Comparison of ENCODE assay signal across 13 mouse cellular contexts in genomic region chr3:93549986-93550385, GRCm38 (mm10). TPM values are rescaled to one million over a fixed set of nuclear protein-coding genes. Genes with fewer than 3 reads are reported as not detected.
DNase-seq lines count a peak whose midpoint lies in the region; ATAC-seq and TF ChIP-seq lines count a peak whose summit lies in the region.
"Had no signal": no experiment of that assay in that cellular context is flagged by ENCODE, and none has a peak within 500 bp of the region (broad histone marks: within the 10 kb centered on the region; RNA-seq: fewer than 3 reads in every experiment).

No protein-coding gene starts in this region.

- no peaks in the 10 kb centered on the region for H3K36me3 ChIP-seq in heart, postnatal 0 days (replicated peaks; ENCODE audit: control insufficient read depth, insufficient read depth, low read length)
- H3K36me3 ChIP-seq in kidney, embryonic 16.5 days (ENCODE audit: insufficient read depth, low read length) = no peaks in the 10 kb centered on the region
- H3K36me3 ChIP-seq: embryonic facial prominence, embryonic 13.5 days; heart, embryonic 13.5 days had no signal

- ATAC-seq in heart, postnatal 0 days (ENCODE audit: insufficient read depth, low read depth) = peak; percentile 11; the same call in 1 of the 2 replicates
- peak; percentile 72 for ATAC-seq in inflammation-experienced regulatory T-cells, adult 6 months
- peak; percentile 60 for ATAC-seq in megakaryocyte-erythroid progenitor cell, adult 5-6 weeks (replicated peaks; ENCODE audit: low FRiP score, low TSS enrichment, poor library complexity, severe bottlenecking)
- no peak for ATAC-seq in kidney, embryonic 16.5 days (ENCODE audit: low FRiP score, low TSS enrichment)

- H3K4me3 ChIP-seq in heart, postnatal 0 days (ENCODE audit: low read depth, low read length) = no peak overlapping the region
- H3K4me3 ChIP-seq in kidney, embryonic 16.5 days (ENCODE audit: low read length) = no peak overlapping the region
- H3K4me3 ChIP-seq: embryonic facial prominence, embryonic 13.5 days; heart, embryonic 13.5 days; myocyte had no signal

- WGBS in heart, postnatal 0 days = 44% methylated on average over 4 of the region's 4 CpGs
- 71% methylated on average over 4 of the region's 4 CpGs for WGBS in kidney, embryonic 16.5 days

- 0 out of 2 replicates have a peak overlapping the region, but pooled peaks have one; percentile 38 for H3K27ac ChIP-seq in heart, postnatal 0 days (ENCODE audit: low read depth)
- H3K27ac ChIP-seq in kidney, embryonic 16.5 days (ENCODE audit: low read length) = no peak overlapping the region
- H3K27ac ChIP-seq: embryonic facial prominence, embryonic 13.5 days; heart, embryonic 13.5 days had no signal

- no peaks in the 10 kb centered on the region for H3K27me3 ChIP-seq in heart, postnatal 0 days (ENCODE audit: control insufficient read depth, insufficient read depth, low read length)
- H3K27me3 ChIP-seq in kidney, embryonic 16.5 days (ENCODE audit: insufficient read depth, low read length) = no peaks in the 10 kb centered on the region
- H3K27me3 ChIP-seq: embryonic facial prominence, embryonic 13.5 days; heart, embryonic 13.5 days had no signal

- no peak overlapping the region for H3K9ac ChIP-seq in heart, postnatal 0 days (replicated peaks; ENCODE audit: low read depth, low read length)
- no peak overlapping the region for H3K9ac ChIP-seq in kidney, embryonic 16.5 days (replicated peaks; ENCODE audit: low read length)
- H3K9ac ChIP-seq: embryonic facial prominence, embryonic 13.5 days; heart, embryonic 13.5 days had no signal

- no peak for TF ChIP-seq EP300 in heart, postnatal 0 days (IDR thresholded peaks at IDR 0.05; ENCODE audit: low read depth)

- no peak for TF ChIP-seq CTCF in heart, postnatal 0 days (IDR thresholded peaks at IDR 0.05; ENCODE audit: low read depth)

- H3K4me1 ChIP-seq in heart, postnatal 0 days (ENCODE audit: control insufficient read depth, insufficient read depth) = peaks cover 5% of the 10 kb centered on the region; the same call in 1 of the 2 replicates
- peaks cover 12% of the 10 kb centered on the region for H3K4me1 ChIP-seq in kidney, embryonic 16.5 days (ENCODE audit: insufficient read depth, low read length)

- H3K4me2 ChIP-seq in heart, postnatal 0 days (ENCODE audit: low read depth, low read length) = no peak overlapping the region
- H3K4me2 ChIP-seq in kidney, embryonic 16.5 days (replicated peaks; ENCODE audit: low read depth, low read length) = no peak overlapping the region
- H3K4me2 ChIP-seq: embryonic facial prominence, embryonic 13.5 days; heart, embryonic 13.5 days had no signal

- no peaks in the 10 kb centered on the region for H3K9me3 ChIP-seq in heart, postnatal 0 days (replicated peaks; ENCODE audit: control insufficient read depth, low read length)
- H3K9me3 ChIP-seq in kidney, embryonic 16.5 days (ENCODE audit: low read length) = no peaks in the 10 kb centered on the region
- H3K9me3 ChIP-seq: embryonic facial prominence, embryonic 13.5 days; heart, embryonic 13.5 days had no signal

- no peak for DNase-seq in heart, postnatal 0 days (ENCODE audit: low spot score)
- DNase-seq in heart, postnatal 4 days = no peak
- peak; percentile 44 to 71 for DNase-seq in thymus, postnatal 36 days
- DNase-seq in ovary, adult 18-20 months (ENCODE audit: low spot score) = no peak
- DNase-seq in cerebellum, postnatal 14 days = no peak
- DNase-seq: kidney, adult 11 months; layer of hippocampus, adult 9-11 months had no signal

RNA-seq across cellular contexts. Expression of gene S100a10, which starts 4.9 kb away (rescaled TPM):
- total RNA-seq in heart, postnatal 0 days (2014; rRNA removed; ENCODE audit: low replicate concordance) = 199 and 247 TPM in 2 replicates
- 174 and 192 TPM in 2 replicates for polyA plus RNA-seq in heart, postnatal 0 days (2015; fragmentation: Nextera tagmentation; extraction: Ambion mirVana)
- total RNA-seq in heart, postnatal 4 days (2021) = 100 to 1,000 TPM; 174 to 179 TPM
- 1,000 to 10,000 TPM in 1 of 3 experiments, 100 to 1,000 TPM in 2; 678 to 1,984 (median 706) TPM for polyA plus RNA-seq in inflammation-experienced regulatory T-cells, adult 6 months (2017; shearing (Covaris generic))
- total RNA-seq in megakaryocyte-erythroid progenitor cell, adult 5-6 weeks (2014; fragmentation: Nextera tagmentation) = 176 and 197 TPM in 2 replicates
- total RNA-seq in megakaryocyte-erythroid progenitor cell, adult 5-6 weeks (2017) = 278 and 471 TPM in 2 replicates
- polyA plus RNA-seq in kidney, embryonic 16.5 days (2015; fragmentation: Nextera tagmentation; extraction: Ambion mirVana) = 487 TPM in 2 replicates

RNA-seq across cellular contexts. Expression of gene S100a11, which starts 29.7 kb away (rescaled TPM):
- 47.5 and 77.1 TPM in 2 replicates for total RNA-seq in heart, postnatal 0 days (2014; rRNA removed; ENCODE audit: low replicate concordance)
- 686 TPM in 2 replicates for polyA plus RNA-seq in heart, postnatal 0 days (2015; fragmentation: Nextera tagmentation; extraction: Ambion mirVana)
- 100 to 1,000 TPM; 243 to 300 TPM for total RNA-seq in heart, postnatal 4 days (2021)
- polyA plus RNA-seq in inflammation-experienced regulatory T-cells, adult 6 months (2017; shearing (Covaris generic)) = 1,000 to 10,000 TPM in 2 of 3 experiments, 100 to 1,000 TPM in 1; 738 to 2,389 (median 1,003) TPM
- total RNA-seq in megakaryocyte-erythroid progenitor cell, adult 5-6 weeks (2014; fragmentation: Nextera tagmentation) = 147 and 173 TPM in 2 replicates
- total RNA-seq in megakaryocyte-erythroid progenitor cell, adult 5-6 weeks (2017) = 18.0 and 19.3 TPM in 2 replicates
- 1,206 and 1,400 TPM in 2 replicates for polyA plus RNA-seq in kidney, embryonic 16.5 days (2015; fragmentation: Nextera tagmentation; extraction: Ambion mirVana)

Comparison
In these comparisons a context has a peak if more than half of its experiments do, and no peak if none do; other contexts are left out.
1. DNase-seq: peak in thymus, postnatal 36 days (2 of 2); none in heart, postnatal 0 days (single experiment), heart, postnatal 4 days (single experiment), ovary, adult 18-20 months (single experiment) and cerebellum, postnatal 14 days (0 of 2).